Mouse (Mus musculus) kidney, adult 8-10 months (tissue): ENCODE measurements around the gene Mrpl11.
"Not testable (repeated sequence)": the region's sequence is repeated elsewhere in the genome, so short reads cannot be mapped to it uniquely, and the experiment has no call there.

Experiments
- DNase-seq, 2 experiments: peaks; one replicate each; pipeline ENCODE4 v3.0.0; 2022

Mrpl11 gene

DNA sequence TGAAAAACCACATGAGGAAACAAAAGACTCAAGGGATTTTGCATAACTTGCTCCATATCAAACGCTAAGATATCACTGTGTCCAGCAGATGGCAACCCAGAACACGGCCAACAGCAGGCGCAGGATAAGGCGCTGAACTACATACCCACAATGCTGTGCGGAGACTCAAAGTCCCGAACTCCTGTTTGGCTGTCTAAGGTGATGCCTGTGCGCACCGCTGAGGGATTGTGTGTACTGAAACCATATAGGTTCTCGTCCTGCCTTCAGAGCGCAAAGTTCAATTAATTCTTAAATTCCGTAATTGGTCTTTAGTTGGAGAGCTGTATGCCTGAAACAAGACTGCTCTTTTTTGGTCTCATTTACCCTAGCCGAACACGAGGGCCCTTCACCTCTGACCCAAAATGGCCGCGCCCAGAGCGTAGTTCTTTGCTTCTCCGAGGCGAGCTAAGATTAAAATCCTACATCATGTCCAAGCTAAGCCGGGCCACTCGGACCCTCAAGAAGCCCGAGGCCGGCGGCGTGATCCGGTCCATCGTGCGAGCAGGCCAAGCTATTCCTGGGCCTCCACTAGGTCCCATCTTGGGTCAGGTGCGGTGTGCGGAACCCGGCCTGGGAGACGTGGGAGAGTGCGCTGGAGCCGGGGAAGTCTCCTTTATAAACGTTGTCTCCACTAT, at the start of gene Mrpl11:
Gene Mrpl11 (plus strand): TSS at position 220 of the 674 bp plus-strand sequence.
- peak; percentile 91 to 94 for DNase-seq

DNA sequence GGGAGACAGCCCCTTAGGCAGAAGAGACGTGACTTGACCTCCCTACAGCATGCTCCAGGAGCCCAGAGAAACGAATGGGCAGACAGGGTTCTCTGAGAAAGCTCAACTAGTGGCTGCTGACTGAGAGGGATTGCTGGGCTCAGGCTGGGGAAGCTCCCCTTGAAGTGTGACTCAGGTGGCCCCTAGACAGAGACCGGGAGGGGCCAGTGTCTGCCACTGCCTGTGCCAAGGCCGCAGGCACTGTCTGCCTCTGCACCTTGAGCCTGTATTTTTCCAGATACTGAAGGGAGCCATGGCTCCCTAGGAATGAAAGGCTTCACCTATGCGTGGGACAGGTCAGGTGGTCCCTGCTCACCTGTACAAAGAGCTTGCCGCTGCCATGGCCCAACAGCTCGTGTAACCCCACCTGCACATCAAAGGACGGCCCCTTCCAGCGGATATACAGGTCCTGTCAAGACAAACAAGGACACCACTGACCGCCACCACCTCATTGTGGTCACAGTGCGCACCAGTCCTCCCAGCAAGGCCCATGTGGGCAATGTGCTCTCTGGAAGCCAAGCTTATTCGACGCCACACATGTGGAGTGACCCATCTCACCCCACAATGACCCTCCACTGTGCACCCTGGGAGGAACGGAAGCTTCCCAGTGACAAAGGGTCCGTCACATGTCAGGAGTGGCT, 45.9 kb upstream of the Mrpl11 start:
- DNase-seq: no peak

DNA sequence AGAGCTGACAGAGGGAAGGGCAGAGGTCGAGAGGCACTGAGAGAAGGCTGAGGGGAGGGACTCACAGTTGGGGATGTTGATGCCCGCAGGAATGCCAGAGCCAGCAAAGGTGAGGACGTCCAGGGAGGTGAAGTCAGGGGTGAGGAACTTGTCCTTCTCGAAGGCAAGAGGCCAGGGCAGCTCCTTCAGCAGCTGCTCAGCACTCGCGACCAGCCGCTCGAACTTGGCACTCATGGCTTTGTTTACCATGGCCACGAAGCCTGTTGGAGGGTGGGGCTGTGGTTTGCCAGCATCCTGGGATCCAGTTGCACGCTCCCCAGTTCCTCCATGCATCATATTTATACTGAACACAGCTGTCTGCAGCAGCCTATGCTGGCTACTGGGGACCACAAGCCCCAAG, 45.1 kb upstream of the Mrpl11 start:
- DNase-seq: no peak

DNA sequence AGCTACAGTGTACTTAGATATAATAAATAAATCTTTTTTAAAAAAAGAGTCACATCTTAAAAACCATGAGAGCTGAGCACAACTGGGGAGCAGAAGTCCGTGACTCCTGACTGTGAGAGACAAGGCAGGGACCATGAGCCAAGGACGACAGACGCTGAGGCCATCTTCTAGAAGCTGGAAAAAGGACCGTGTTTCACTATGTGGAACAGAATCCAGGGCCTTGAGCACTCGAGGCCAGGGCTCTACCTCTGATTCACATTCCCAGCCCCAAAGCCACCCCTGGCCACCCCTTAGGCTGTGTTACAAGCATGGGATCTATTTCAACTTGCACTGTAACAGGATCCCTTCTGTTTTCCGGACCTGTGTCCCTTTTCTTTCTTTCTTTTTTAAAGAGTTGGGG, 42.3 kb upstream of the Mrpl11 start:
- no peak for DNase-seq

DNA sequence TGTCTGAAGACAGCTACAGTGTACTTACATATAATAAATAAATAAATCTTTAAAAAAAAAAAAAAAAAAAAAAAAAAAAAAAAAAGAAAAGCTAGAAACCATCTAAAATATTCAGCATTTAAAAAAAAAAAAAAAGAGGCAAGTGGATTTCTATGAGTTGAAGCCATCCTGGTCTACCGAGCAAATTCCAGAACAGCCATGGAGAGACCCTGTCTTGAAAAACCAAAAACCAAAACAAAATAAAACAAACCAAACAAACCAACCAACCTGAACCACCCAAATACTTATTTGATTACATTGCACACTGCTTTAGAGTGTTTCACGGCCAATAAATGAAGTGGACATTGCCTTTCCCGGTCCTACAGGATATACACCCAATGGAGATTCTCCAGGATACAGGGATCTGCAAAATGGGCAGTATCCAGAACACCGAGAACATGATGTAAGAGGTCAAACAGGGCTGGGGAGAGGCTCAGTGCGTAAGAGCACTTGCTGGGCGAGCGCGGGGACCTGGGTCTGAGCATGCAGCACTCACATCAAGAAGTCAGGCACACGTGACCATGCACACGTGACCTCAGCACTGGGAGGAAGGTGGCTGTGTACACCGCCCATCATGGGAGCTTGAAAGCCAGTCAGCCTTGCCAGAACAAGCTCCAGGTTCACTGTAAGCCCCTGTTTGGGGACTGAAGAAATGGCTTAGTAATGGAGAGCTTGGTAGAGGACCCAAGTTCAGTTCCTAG, 36.7 kb upstream of the Mrpl11 start:
- no peak for DNase-seq

DNA sequence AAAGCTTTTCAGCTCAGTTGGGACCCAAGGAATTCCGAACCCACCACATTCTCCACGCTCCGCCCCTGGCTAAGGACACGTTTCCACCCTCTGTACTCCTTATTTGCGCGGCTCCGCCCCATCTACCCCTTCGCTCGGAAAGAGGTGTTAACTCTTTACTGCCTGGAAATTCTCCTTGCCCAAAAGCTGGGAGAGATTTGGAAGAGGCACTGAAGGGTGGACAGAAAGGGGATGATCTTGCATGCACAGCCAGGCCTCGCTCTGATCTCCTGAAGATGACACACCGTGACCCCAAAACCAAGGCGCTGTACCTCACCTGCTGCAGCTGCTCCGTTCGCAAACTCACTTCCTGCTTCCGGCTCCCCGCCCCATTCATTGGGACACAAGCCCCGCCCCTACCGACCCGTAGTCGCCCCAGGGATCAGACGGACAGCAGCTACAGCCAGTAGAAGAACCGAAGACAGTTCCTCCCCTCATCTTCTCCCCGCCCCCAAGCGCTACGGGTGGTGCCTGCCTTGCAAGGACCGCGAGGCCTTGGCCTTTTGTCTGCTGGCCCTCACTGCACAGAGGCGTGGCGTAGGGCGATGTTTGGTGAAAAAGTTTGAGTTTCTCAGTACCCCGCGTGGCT, 33.9 kb upstream of the Mrpl11 start, which contains the start of gene Dpp3:
Gene Dpp3 (minus strand): TSS at position 384 of the 628 bp plus-strand sequence.
- DNase-seq: peak; percentile 98 to 99

DNA sequence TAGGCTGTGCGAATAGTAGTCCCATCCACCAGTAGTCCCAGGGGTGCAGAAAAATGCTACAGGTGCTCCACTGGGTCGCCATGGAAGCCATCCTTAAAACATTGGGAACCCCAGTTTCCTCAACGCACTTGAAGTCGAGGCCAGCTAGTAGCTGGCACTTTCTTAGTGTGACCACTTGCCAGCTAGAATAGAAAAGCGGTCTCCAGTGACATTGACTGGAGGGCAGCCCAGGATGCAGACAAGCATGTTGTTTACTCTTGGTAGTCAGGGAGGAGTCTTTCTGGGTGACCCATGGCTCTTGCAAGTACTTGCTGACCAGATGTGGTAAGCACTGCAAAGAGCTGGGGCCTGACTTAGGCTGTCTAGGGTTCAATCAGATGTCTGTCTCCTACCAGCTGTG, 33.2 kb upstream of the Mrpl11 start:
- no peak for DNase-seq

DNA sequence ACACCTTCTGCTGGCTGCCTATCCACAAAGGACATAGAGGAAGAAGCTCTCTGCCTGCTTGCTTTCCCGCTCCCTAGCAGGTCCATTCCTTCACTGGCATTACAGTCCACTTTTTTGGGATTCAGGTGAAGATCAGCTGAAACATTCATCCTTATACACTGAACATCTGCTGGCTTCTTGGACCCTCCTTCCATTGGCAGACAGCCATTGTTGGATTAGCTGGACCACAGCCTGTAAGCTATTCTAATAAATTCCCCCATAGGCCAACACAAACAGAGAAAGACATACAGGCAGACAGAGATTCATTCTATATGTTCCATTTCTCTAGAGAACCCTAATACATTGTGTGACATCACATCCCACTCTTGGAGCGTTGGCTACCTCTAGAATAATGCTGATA, 25.1 kb upstream of the Mrpl11 start:
- DNase-seq: no peak

DNA sequence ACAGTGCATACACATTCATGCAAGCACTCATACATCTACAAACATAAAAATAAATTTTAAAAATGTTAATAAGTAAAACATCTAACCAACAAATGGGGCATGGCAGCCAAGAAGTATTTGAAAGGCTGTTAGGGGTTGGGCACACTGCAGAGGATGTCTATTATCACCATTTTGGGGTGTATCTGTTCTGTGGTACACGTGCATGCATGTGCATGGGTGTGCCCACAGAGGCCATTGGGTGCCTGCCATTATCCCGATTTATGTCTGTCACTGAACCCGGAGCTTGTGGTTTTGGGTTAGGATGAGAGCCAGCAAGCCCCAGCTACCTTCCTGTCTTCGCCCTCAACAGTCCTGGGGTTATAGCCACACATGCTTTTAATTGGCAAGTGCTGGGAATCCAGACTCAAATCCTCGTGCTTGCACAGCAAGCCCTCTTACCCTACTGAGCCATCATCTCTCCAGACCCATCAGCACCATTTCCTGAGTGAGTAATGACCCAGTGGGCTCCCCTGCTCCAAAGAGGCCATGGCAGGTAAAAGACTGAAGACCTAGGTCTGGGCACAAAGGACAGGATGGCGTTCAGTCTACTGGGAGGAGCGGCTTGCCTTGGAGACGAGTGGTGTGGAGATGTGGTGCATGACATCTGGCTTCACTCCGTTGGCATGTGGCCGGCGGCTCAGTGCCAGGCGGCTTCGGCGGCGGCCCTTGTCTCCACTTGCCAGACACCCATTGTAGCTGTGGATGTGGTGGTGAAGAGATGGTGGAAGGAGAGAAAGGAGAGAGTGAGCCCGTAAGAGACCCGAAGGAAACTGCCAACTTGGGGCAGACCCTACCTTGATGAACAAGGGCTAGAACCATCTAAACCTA, 24.3 kb upstream of the Mrpl11 start:
- DNase-seq: no peak

DNA sequence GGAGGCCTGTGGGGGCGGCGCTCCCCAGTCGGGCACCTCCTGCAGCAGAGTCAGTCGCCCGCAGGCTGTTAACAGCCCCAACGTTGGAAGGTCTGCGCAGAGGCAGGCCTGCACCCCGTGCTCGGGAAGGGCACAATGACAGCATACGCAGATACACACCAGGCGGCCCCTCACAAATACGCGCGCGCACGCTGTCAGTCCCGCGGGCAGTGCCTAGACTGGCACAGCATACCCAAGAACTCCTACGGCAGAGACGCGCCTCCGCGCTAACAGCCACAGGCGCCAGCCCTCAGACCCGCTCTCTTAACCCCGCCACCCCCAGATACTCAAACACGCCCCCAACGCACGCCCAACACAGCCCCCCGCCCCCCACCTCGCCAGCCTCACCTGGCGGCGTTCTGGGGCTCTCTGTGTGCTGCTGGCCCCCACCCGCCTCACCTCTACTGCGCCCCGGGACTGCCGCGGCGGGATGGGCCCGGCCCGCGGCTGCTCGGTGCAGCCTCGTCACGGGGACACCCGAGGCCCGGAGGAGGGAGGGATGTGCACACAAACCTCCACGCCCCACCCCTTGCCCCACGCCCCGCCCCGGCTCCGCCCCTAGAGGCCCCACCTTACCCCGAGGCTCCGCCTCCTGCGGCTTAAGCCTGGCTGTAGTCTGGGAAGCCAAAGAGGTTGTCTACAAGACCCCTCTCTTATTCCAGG, 19.2 kb upstream of the Mrpl11 start, which contains the start of gene Peli3:
Gene Peli3 (minus strand): TSS at position 577 of the 702 bp plus-strand sequence.
- peak; percentile 51 to 63 for DNase-seq

DNA sequence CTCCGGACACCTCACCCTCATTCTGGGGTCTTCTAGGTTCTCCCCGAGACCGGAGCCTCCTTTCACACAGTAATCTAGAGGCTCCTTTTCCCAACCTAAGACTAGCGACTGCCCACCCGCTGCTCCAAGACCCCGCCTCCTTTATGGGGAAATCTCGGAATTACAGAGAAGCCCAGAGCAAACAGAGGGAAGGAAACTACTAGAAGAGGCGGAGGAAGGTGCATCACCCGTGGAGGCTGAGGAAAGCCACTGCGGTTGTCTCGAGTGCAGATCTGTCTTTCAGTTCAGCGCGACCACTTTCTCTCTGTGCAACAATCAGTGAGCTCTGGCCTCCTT, 18.7 kb upstream of the Mrpl11 start:
- no peak for DNase-seq

DNA sequence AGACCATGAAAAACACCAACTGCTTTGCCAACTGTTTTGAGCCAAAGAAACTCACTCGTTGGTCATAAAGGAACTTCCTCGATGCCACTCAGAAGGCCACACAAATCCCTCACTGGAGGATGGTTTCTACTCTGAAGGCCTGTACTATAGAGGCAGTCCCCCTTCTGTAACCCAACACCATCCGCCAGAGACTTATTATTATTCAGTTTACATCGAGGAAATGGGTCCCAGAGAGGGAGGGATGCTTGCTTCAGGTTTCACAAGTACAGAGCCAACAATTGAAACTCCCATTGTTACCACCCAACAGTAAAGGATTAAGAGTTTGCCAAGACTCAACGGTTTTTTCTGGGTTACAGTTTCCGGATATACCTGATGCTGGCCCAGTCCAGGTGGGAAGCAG, 16.4 kb upstream of the Mrpl11 start:
- DNase-seq: no peak

DNA sequence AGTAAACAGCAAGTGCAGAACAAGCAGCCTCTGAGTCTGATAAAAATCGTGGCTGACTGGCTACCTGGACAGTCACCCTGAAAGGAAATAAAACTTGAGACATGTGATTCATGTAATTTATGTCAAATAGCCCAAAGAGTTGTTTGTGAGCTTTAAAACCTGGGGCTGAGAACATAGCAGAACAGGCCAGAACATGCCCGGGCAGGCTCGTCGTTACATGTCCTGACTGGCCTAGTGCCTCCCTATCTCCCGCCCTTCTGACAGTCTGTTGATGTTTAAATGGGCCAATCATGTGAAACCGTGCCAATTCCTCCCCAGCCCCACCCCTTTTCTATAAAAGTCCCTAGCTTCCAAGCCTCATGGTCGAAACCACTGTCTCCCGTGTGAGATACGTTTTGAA, 13.3 kb upstream of the Mrpl11 start:
- DNase-seq: not testable (repeated sequence)

DNA sequence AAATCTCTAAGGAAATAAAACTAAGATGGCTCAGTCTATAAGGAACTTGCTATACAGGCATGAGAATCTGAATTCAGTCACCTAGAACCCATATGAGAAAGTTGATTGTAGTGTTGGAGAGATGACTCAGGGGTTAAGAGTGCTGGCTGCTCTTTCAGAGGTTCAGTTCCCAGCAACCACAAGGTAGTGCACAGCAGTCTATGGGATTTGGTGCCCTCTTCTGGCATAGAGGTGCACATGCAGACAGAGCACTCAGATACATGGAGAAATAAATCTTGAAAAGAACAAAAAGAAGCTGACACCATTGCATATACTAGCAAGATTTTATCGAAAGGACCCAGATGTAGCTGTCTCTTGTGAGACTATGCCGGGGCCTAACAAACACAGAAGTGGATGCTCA, 6.3 kb downstream of the Mrpl11 start:
- no peak for DNase-seq

DNA sequence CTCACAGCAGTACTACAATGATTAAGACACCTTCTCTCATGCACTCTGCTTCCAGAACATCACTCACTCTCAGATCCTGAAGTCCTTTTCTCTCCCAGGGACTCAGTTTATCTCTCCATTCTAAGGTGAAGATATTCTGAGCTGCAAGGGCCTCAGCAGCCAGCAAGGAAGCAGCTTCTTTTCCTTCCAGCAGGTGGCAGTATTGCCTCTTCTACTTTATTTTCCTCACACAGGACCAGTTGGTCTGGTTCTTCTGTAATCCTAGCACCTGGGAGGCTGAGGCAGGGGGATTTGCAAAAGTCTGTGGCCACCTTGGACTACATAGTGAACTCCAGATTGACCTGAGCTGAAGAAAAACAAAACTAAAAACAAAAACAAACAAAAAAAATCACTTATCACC, 19.8 kb downstream of the Mrpl11 start:
- DNase-seq: peak; percentile 29 to 38

DNA sequence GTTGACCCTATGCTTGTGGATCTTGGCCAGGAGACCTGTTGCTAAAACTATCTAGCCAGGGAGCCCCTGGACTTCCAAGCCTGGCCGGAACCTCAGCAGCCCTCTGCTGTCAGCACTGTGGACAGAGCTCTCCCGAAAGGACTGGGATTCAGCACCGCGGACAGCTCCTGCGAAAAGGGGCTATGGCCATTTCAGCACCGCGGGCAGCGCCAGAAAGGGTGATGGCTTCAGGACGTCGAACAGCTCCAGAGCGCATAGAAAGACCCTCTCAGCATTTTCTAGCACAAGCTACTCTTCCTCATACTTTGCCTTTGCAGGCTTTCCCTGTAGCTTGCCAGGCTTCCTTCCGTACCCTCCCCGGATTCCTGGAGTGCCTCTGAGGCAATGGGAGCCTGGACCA, 27.1 kb downstream of the Mrpl11 start:
- DNase-seq: peak; percentile 73 to 90

DNA sequence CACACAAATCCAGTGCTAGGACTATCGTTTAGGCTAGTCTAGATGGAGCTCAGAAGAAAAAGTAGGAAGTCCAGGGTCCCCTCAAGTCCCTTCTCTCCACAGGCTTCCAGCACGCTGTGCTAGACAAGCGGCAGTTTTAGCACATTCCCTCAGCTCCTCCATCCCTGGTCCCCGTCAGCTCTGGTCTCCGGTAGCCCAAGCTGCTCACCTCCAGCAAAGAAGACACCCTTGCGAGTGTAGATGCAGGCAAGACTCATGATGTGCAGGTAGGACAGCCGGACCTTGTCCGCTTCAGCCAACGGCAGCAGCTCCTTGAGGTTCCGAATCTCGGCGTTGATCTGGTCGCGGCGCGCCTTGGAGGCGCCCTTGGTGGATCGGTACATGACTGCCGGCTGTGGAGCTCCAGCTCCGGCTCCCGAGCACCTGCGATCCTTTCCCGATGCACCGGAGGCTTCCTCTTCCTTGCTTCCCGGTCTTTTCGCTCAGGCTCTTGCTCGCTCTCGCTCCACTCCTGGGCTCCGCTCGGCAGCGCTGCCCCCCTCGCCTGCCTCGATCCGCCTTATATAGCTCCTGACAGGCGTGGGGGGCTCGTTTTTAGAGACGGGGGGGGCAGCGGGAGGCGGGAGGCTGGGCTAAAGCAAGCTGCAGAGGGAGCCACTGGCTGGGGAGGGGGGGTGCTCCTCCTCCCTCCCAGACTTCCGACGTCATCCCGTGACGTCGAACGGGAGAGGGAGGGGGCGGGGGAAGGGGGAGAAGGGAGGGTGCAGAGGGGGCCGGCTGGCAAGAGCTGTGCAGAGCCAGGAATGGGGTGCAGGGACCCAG, 27.7 kb downstream of the Mrpl11 start:
- no peak for DNase-seq

DNA sequence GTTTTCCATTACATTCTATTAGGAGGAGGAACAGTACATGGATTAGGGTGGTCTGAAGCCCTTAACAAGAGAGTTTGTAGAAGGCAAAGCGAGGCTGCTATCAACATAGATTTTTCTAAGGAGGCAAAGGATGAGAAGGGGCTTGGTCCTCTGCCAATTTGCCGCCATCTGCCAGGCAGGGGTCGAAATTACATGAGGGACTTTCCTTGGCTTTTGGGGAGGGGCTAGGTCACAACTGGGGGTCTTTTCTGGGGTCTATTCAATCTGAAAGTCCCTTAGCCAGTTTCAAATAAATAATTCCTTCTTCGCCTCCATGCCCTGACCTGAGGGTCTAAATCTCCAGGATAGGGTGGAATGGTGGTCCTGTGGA, 28.3 kb downstream of the Mrpl11 start, which contains the start of gene Npas4:
Gene Npas4 (minus strand): TSS at position 61 of the 370 bp plus-strand sequence.
- DNase-seq: no peak

DNA sequence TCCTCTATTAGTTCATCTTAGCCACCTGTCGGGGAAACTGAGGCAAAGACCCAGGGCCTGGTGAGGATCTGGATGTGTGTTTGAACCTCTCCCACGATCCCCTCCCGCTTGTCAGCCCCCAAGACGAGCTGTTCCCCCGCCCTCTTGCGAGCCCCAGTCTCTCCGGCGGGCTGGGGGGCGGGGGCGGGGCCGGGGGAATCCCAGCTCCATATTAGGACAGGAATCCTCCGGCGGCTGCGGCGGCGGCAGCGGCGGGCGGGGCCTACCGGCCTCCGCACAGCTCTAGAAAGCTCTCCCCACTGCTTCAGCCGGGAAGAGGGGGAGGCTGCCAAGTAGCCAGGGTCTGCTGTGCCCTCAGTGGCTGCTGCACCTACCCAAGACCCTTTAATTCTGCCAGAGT, 28.8 kb downstream of the Mrpl11 start:
- no peak for DNase-seq

DNA sequence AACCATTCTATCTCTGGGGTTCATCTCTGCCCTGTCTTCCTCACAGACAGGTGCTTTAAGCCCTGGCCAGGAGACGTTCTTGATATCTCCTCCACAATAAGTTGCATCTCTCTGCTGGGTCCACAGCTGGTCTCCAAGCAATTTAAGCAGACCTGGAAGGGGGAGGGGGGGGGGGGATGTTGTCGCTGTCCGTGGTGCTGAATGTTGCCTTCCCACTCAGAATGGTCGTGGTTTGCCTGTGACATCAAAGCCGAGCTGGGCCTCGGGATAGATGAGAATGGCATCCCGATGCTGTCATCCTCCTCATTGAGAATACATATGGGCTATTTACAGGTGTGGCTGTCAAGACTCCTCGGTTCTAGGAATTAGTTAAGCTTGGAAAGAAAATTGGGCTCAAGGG, 30.4 kb downstream of the Mrpl11 start:
- no peak for DNase-seq

DNA sequence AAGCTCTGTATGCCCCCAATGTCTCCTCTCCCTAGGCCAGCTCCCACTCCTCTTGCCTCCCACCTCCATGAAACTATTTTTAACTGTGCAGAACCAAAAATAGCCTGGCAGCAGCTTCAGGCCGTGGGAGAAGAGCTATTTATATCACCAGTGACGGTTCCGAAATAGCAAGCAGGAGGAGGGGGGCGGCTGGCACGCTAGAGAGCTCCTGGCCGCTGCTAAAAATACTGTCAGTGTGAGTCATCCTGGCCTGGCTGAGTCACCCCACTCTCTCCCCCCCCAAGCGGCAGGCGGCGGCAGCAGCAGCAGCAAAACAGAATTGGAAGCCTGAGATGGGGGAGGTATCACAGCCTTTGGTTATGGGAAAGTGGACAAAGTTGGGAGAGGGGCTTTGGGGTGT, 31.0 kb downstream of the Mrpl11 start:
- no peak for DNase-seq
